Mouse (Mus musculus) Patski (cell line): Measurements from ENCODE around the gene Wrap73. TPM values are rescaled to one million over a fixed set of nuclear protein-coding genes. Genes with fewer than 3 reads are reported as not detected.

Source experiments
- ATAC-seq: fragments of 100-300 bp; one replicate; pipeline ENCODE4 v1.8.0; 2021
- CTCF ChIA-PET: fragments of 350-600 bp; sonication (Branson Sonifier 250); formaldehyde crosslinking; loops from one replicate; lab custom pipeline; 2022; ENCODE audit warnings: inconsistent platforms; lab: Charles Lee
- POLR2A ChIA-PET: fragments of 350-600 bp; sonication (Branson Sonifier 250); formaldehyde crosslinking; loops from one replicate; lab custom pipeline; 2022; ENCODE audit warnings: antibody characterized with exemption, inconsistent platforms; lab: Charles Lee
- DNase-seq: peaks from one replicate; pipeline ENCODE4 v3.0.0-alpha.2; 2011; ENCODE audit warnings: low read depth, low spot score
- H3K27me3 ChIP-seq: fragments of 371-371 bp; one replicate; pipeline ENCODE4 v1.5.1; 2021
- CTCF ChIP-seq: fragments of 100-300 bp; IDR thresholded peaks from one replicate; pipeline ENCODE4 v1.5.1; 2021
- in situ Hi-C: fragments of 300-500 bp; cut with MboI; formaldehyde crosslinking; loops from 3 replicates; pipeline ENCODE4 v1.11.1; 2018; ENCODE audit warnings: low pct_unique_long_range_greater_than_20kb, mixed read lengths
- polyA plus RNA-seq: library from polyadenylated mRNA; unstranded; gene quantifications from one replicate; pipeline ENCODE4 v1.2.3, GENCODE M21; 2021

Wrap73 gene
- polyA plus RNA-seq, 1 experiment from 2014 or later = 15.9 TPM

GRCm38 (mm10) chr4:154116421-154116820 is 25.8 kb upstream of the Wrap73 start:
- POLR2A ChIA-PET = no interaction called here

DNA sequence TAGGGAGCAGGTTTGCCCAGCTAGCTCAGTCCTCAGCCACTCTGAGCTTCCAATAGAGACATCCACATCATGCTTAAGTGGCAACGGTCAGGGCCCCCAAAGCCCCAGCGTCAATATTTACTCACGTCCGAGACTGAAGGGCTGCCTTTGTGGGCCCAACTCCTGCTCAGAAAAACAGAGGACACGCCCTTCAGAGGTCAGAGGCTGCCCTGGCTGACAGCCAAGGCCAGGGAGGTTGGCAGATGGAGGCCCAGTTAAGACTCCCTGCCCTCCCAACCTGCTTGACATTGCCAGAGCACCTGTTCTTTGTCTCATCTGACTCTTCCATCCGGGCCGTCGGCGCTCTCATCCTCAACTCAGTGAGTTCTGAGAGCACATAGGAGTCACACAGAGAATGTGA is 23.4 kb upstream of the Wrap73 start:
- H3K27me3 ChIP-seq = peaks cover 3% of the 10 kb centered on the region
- POLR2A ChIA-PET = no interaction called here
- TF ChIP-seq CTCF = no peak
- DNase-seq = no peak
- ATAC-seq = no peak
- in situ Hi-C loops = no loop called here
- CTCF ChIA-PET = no interaction called here

More at GRCm38 (mm10) chr4:154116421-154116820, 25.8 kb upstream of the Wrap73 start:
- in situ Hi-C loops = no loop called here
- CTCF ChIA-PET = interaction anchor here (0.7 kb wide), 1 partner anchor 11 kb away, joined by 3 read pairs; no protein-coding TSS in a partner anchor
- TF ChIP-seq CTCF = no peak
- no peak for DNase-seq
- no peak for ATAC-seq
- peaks cover 3% of the 10 kb centered on the region for H3K27me3 ChIP-seq

DNA sequence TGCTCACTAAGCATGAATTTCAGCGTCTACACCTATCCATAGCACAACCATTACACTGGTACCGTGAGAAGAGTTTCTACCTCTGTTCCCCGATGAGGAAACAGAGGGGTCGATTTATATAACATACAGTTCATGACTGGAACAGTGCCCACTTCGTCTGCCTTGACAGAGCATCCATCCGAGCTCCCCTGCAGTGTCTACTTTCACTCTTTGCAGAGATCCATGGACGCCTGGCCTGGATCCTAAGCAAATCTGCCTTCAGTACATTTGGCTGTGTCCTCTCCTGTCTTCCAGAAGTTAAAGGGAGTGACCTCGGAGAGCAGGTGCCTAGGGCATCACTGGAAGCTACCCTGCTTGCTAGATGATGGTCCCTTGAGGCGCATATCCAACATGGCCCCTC is 23.0 kb upstream of the Wrap73 start:
- ATAC-seq (no peak), DNase-seq (no peak)
- ChIA-PET POLR2A (no interaction called here), CTCF (no interaction called here)
- peaks cover 3% of the 10 kb centered on the region for H3K27me3 ChIP-seq
- in situ Hi-C loops = no loop called here
- no peak for TF ChIP-seq CTCF

DNA sequence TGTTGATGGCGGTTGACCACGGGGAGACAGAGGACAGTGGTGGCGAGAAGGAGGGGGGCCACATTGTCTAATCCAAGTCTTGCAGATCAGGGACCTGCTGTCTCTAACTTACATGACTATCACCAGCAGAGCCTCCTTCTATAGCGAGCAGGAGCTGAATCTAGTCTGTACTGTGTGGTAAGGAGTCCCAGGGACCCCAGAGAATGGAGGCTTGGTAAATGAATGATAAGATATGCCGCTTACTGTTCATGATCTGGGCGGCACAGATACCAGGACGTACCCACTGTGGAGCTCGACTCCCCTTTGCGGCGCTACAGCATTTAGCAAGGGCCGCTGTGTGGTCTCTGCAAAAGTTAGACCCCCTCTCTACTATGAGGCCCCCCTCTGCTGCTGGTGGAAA is 20.4 kb upstream of the Wrap73 start:
- peaks cover 12% of the 10 kb centered on the region for H3K27me3 ChIP-seq
- TF ChIP-seq CTCF = no peak
- ChIA-PET CTCF (no interaction called here), POLR2A (interaction anchor here (1.2 kb wide), 1 partner anchor 126 kb away, joined by 3 read pairs; no protein-coding TSS in a partner anchor)
- no peak for ATAC-seq
- no peak for DNase-seq
- in situ Hi-C loops = no loop called here

DNA sequence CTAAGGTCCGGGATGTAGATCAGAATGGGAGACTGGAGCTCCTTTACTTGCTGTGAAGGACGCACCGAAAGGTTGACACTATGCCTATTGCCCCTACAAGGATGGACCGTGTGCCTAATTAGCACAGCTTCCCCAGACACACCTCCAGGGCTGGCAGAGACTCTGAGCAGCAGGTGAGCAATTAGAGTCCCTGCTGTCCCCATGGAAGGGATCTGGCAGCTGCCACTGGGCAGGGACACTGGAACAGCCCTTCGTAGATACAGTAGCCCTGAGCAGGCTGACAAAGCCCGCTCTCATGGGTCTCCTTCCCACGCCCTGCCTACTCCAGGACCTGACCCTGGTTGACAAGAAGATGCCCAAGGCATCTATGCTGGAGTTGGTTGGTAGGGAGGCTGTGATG is 19.8 kb upstream of the Wrap73 start:
- H3K27me3 ChIP-seq = peaks cover 12% of the 10 kb centered on the region
- in situ Hi-C loops = no loop called here
- no peak for DNase-seq
- ChIA-PET POLR2A (no interaction called here), CTCF (no interaction called here)
- ATAC-seq = no peak
- no peak for TF ChIP-seq CTCF

- TF ChIP-seq CTCF = no peak
- in situ Hi-C loops = no loop called here
- no peak for ATAC-seq
- ChIA-PET POLR2A (no interaction called here), CTCF (no interaction called here)
- H3K27me3 ChIP-seq = peaks cover 12% of the 10 kb centered on the region
- no peak for DNase-seq
Observed at GRCm38 (mm10) chr4:154123553-154123952, 18.6 kb upstream of the Wrap73 start.

DNA sequence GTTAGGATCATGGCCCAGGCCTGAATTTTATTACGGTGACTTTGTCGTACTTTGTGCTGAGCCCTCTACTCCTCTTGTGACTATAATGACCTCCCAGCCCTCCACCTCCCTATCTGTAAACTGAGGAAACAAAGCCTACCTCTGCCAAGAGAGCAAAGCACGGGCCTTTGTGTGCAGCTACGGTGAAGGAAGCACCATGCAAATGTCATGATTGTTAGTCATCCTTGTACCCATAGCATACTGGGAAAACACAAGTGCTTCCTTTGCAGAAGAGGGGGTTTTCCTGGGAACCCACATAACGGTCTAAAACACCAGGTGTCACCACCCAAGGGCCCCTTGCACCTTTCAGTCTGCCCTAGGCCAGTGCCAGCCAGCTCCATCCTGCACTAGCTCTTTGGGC is 17.0 kb upstream of the Wrap73 start:
- POLR2A ChIA-PET = no interaction called here
- CTCF ChIA-PET = interaction anchor here (0.9 kb wide), 1 partner anchor 8 kb away, joined by 3 read pairs; no protein-coding TSS in a partner anchor
- no peak for ATAC-seq
- DNase-seq = no peak
- TF ChIP-seq CTCF = no peak
- H3K27me3 ChIP-seq = peaks cover 12% of the 10 kb centered on the region
- in situ Hi-C loops = no loop called here

GRCm38 (mm10) chr4:154127273-154127672 is 14.9 kb upstream of the Wrap73 start:
- TF ChIP-seq CTCF = no peak
- no peak for DNase-seq
- CTCF ChIA-PET = no interaction called here
- no peak for ATAC-seq
- POLR2A ChIA-PET = no interaction called here
- peaks cover 12% of the 10 kb centered on the region for H3K27me3 ChIP-seq
- in situ Hi-C loops = no loop called here

- ChIA-PET CTCF (interaction anchor here (1.7 kb wide), 1 partner anchor 8 kb away, joined by 3 read pairs; no protein-coding TSS in a partner anchor), POLR2A (no interaction called here)
- ATAC-seq = no peak
- no peak for DNase-seq
- no peak for TF ChIP-seq CTCF
- in situ Hi-C loops = no loop called here
- peaks cover 7% of the 10 kb centered on the region for H3K27me3 ChIP-seq
Observed at GRCm38 (mm10) chr4:154129950-154130349, 12.2 kb upstream of the Wrap73 start.

DNA sequence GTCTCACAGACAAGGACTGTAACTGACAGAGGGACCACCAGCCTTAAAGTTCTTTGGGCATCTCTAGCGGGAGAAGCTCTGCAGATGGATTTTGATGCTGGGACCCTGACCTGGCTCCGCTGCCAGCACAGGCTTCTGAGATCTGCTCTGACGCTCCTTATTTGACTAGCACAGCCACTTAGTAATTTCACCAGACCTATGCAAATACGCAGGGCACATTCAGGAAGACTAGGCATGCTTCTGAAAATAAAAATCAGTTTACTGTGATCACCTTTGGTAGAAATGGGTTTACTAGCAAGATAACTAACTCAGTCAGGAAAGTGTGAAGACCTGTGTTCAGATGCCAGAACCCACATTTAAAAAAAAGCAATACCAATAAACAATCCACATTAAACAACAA is 10.3 kb upstream of the Wrap73 start:
- no peak for TF ChIP-seq CTCF
- no peak for DNase-seq
- CTCF ChIA-PET = no interaction called here
- no peaks in the 10 kb centered on the region for H3K27me3 ChIP-seq
- no peak for ATAC-seq
- in situ Hi-C loops = no loop called here
- POLR2A ChIA-PET = no interaction called here

DNA sequence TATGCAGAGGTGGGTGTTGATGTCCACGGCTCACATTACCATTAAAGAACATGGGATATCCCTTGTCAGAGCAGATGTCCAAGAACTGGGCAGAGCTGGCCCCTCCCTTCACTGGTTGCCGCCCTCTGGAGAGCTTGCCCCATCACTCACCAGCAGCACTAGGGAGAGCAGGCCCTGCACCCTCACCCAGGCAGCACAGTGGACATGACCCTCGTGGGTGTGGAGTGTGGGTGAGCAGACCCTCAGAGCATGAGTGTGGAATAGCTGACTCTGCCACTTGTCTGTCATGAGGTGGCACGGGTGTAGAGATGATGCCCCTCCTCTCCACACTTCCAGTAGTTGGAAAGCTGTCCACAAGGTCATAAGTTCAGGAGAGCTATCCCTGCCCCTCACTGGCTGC is 7.4 kb upstream of the Wrap73 start:
- DNase-seq (no peak), ATAC-seq (no peak)
- no peak for TF ChIP-seq CTCF
- in situ Hi-C loops = no loop called here
- ChIA-PET POLR2A (no interaction called here), CTCF (no interaction called here)
- H3K27me3 ChIP-seq = no peaks in the 10 kb centered on the region

DNA sequence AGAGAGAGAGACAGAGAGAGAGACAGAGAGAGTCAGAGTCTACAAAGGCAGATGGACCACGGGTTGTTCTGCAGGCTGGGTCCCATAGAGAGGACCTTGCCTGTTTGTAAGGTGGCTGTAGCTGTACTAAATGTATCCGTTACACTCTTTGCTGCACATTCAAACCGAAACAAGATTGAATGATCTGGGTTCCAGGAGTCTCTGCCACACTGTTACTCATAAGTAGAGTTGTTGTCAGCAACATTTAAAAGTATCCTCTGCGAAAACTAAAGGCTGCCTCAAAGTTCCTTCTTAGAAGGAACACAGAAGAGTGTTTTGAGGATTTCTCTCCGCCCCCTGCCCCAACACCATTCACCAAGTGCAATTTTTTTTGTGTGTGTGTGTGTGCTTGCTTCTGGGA is 5.0 kb upstream of the Wrap73 start:
- ATAC-seq (no peak), DNase-seq (no peak)
- peaks cover 6% of the 10 kb centered on the region for H3K27me3 ChIP-seq
- in situ Hi-C loops = no loop called here
- ChIA-PET CTCF (no interaction called here), POLR2A (no interaction called here)
- TF ChIP-seq CTCF = no peak
